Mouse (Mus musculus) adipose tissue, adult 10 weeks (tissue): Measurements from ENCODE around the gene Kif26a. TPM values are rescaled to one million over a fixed set of nuclear protein-coding genes. Genes with fewer than 3 reads are reported as not detected.

Experiments used
- polyA plus RNA-seq: library from polyadenylated mRNA; stranded (reverse); fragments of 350-450 nt; fragmentation: Illumina TruSeq; extraction: RNeasy Lipid Tissue Mini Kit (QIAGEN cat#74804); gene quantifications from one replicate; pipeline ENCODE4 v1.2.3, GENCODE M21; 2014; ENCODE audit warnings: low read depth, low replicate concordance

Kif26a gene
- polyA plus RNA-seq = 5.5 TPM

DNA sequence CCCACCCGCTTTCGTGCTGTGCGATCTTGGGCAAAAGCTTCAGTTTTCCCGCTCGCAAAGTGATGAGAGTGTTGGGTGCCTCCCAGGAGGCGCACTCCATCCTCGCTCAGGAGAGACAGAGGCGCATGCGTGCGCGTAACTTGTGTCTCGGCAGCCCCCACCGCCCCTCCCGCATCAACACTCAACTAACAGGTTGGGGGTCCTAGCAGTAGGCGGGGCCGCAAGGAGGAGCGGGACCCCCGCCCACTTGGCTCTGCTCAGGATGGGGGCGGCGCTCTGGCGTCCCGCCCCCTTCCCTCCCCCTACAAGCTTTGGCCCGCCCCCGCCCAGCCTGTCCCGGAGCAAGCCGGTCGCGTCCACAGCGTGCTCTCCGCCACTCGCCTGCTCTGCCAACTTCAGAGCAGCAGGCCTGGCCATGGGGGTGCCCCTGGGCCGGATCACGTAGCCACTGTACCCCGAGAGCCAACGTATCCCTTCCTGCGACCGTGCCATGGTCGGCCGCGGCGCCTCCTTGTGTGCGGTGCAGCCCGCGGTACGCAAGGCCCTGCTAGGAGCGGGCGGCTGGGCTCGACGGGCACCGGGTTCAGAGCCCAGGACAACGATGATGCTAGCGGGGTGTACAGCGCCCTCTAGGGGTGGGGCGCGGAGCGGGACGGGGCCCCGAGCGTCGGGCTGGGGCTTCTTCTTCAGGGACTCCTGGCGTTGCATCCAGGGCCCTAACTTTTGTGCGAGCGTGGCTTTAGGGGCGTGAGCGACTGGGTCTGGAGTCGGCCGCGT lies at the start of gene Kif26a:
Gene Kif26a (plus strand): TSS at position 334 of the 777 bp plus-strand sequence.

DNA sequence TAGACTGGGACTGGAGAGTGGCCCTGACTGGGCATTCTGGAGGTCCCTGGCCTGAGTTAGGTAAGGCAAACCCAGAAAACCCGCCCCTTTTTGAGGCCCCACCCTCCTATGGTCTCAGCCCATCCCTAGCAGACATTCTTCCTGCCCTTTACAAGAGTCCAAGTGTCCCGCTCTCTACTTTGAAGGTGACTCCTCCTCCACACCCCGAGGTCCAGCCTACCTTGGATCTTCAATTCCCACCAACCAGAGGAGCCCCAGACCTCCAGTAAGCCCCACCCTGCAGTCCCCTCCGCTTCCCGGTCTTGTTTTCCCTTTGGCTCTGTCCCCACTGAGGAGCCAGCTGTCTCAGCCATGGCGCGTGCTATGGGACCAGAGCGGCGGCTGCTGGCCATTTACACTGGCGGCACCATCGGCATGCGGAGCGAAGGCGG lies 39.5 kb upstream of the Kif26a start, which contains the start of gene Aspg:
Gene Aspg (plus strand): TSS at position 139 of the 431 bp plus-strand sequence.

Other genes starting within 250 kb of the Kif26a start
- gene Ppp1r13b, start 238.1 kb upstream of the Kif26a start, polyA plus RNA-seq = 29.9 TPM
- gene Atp5mpl, start 179.2 kb upstream of the Kif26a start, polyA plus RNA-seq = 387 TPM
- gene Tdrd9, start 174.6 kb upstream of the Kif26a start, polyA plus RNA-seq = 1.6 TPM
- gene Rd3l, start 164.9 kb upstream of the Kif26a start, polyA plus RNA-seq = not detected
- 31.1 TPM for gene Aspg, start 39.5 kb upstream of the Kif26a start, polyA plus RNA-seq